Mouse (Mus musculus) neutrophil, adult 59 days (primary cell): ENCODE measurements around the gene Cln5. TPM values are rescaled to one million over a fixed set of nuclear protein-coding genes. Genes with fewer than 3 reads are reported as not detected.

Experiments used
- total RNA-seq, 2 experiments: library from RNA; stranded (reverse); gene quantifications; 1 replicate in 1 of 2; 2 replicates in 1 of 2; pipeline ENCODE4 v1.2.4; 2023

Gene Cln5
- 10 to 100 TPM; 65.4 to 73.0 TPM for total RNA-seq

DNA sequence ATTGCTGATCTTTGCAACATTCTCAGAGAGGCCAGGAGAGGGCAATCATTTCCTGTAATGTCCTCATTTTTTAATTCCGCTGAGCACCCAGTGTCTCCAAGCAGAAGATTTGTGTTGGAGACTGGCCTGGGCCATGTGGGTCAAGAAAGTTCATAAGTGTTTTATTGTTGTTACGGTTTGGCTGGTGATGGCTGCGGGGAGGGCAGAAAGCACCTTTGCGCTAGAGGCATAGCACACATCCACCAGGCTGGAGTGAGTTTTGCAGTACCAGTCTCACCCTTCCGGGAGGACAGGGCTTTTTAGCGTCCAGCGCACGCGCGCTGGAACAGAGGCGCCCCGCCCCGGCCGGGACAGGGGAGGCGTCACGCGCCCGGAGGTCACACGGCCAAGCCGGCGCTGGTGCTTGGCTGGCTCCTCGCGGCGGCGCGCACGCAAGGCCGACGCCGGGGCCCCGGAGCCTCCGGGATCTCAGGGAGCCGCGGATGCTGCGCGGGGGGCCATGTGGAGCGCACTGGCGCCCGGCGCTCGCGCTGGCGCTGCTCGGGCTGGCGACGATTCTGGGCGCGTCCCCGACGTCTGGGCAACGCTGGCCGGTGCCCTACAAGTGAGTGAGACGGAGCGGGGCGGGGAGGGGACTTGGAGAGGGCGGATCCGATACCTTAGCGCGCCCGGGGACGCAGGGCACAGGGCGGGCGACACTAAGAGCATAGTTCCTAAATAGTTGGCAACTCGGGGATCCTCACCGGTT lies at the start of gene Cln5:
TSS of gene Cln5 (plus strand) at position 353 of the 748 bp plus-strand sequence.

DNA sequence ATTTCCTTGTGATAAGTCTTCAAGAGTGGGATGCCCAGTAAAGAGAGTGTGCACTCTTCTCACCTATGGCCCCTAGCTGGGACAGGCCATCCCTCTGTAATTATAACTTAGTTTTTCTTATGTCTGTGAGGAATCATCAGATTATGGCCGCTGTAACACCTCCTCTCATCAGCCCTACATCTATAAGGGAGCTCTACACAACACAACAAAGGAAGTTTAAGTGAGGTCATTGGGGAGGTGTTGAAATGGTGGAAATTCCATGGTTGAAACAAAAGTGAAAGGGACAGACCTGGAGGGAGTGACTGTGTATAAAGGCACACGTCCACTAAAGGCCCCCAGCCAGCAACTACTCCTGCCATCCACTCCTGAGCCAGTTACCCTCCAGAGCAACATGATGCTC lies 23.3 kb upstream of the Cln5 start, which contains the start of gene Acod1:
TSS of gene Acod1 (plus strand) at position 301 of the 400 bp plus-strand sequence.

DNA sequence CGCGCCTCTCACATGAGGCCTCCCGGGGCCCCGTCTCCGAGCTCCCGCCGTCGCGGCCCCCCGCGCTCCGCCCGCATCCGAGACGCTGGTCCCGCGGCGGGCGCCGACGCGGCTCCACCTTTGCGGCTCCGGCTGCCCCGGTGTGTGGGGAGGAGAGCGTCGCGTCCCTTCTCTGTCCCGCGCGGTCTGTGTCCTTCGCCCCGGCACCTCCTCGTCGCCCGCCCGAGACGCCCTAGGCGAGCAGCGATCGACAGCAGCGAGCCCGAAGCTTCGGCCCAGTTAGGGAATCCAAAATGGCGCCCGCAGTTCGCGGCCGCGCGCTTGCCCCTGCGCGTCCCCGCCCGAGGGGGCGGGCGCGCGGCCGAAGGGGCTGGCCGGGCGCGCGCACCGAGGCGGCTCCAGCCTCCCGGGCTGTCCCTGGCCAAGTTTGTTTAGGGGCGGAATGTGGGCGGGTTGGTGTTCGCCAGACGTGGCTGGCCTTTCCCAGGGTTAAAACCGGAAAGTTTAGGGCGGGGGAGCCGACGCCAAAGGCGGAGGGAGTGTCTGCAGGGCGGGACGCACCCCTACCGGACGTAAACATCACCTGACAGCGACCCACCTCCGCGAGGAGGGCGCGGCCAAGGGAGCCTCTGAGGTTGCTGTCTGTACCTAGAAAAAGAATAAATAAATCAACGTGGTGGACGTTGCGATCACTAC lies 29.4 kb downstream of the Cln5 start, which contains the start of gene Fbxl3:
TSS of gene Fbxl3 (minus strand) at position 329 of the 696 bp plus-strand sequence.

Other genes starting within 250 kb of the Cln5 start
- gene Kctd12, start 87.6 kb upstream of the Cln5 start, total RNA-seq, result 100 to 1,000 TPM; 185 to 219 TPM
- 10 to 100 TPM; 24.8 to 32.0 TPM for gene Acod1, start 23.2 kb upstream of the Cln5 start, total RNA-seq
- gene Fbxl3, start 29.4 kb downstream of the Cln5 start, total RNA-seq, result 100 to 1,000 TPM; 113 to 127 TPM